Mouse (Mus musculus): ENCODE data around the gene Wrnip1. TPM values are rescaled to one million over a fixed set of nuclear protein-coding genes. Genes with fewer than 3 reads are reported as not detected.

Wrnip1 gene
- polyA plus RNA-seq (2014; fragmentation: Illumina TruSeq; extraction: RNeasy Lipid Tissue Mini Kit (QIAGEN cat#74804); ENCODE audit: low read depth, low replicate concordance): 25.4 TPM

GRCm38 (mm10) chr13:32801693-32802221 is at the start of gene Wrnip1:
Gene Wrnip1, plus strand, starts transcription at chr13:32802038.

DNA sequence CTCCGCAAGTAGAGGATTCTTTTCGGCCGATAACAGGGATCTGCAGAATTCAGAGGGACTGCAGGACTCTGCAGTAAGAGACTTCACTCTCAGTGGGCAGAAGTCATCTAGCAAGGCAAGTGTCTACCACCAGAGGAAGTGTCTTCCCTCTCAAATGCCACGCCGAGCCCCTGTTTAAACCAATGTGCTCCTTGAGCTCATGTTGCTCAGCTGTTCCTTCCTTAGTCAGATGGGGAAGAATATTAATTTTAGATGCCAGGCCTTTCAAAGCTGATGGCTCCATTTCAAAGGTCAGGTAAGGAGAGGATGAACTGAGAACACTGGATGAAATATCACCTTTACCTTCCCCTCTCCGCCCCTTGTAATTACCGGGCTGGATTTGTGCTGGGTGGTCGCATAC is 18.0 kb upstream of the Wrnip1 start, which contains the start of gene Mylk4:
TSS of gene Mylk4 (minus strand) at position 139 of the 400 bp plus-strand sequence.

DNA sequence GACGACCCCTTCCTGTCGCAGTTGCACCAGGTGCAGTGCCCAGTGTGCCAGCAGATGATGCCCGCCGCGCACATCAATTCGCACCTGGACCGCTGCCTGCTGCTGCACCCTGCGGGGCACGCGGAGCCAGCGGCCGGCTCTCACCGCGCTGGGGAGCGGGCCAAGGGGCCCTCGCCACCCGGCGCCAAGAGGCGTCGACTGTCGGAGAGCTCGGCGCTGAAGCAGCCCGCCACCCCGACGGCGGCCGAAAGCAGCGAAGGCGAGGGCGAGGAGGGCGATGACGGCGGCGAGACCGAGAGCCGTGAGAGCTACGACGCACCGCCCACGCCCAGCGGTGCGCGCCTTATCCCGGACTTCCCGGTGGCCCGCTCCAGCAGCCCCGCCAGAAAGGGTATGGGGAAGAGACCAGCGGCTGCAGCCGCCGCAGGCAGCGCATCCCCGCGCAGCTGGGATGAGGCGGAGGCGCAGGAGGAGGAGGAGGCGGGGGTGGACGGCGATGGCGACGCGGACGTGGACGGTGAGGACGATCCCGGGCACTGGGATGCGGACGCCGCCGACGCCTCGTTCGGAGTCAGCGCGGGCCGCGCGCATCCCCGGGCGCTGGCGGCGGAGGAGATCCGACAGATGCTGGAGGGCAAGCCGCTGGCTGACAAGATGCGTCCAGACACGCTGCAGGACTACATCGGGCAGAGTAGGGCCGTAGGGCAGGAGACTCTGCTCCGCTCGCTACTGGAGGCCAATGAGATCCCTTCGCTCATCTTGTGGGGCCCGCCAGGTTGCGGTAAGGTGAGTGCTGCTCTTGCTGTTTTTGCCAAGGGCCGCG is 632 bp downstream of the Wrnip1 start, which contains the start of gene D930007J09Rik:
TSS of gene D930007J09Rik (minus strand) at position 591 of the 823 bp plus-strand sequence.

GRCm38 (mm10) chr13:32850668-32851404 is 49.0 kb downstream of the Wrnip1 start, which contains the start of gene Serpinb1a:
Gene Serpinb1a, minus strand, starts transcription at chr13:32851185.

Other genes starting within 250 kb of the Wrnip1 start
- not detected for gene Mylk4, start 18.1 kb upstream of the Wrnip1 start, polyA plus RNA-seq (2014; fragmentation: Illumina TruSeq; extraction: RNeasy Lipid Tissue Mini Kit (QIAGEN cat#74804); ENCODE audit: low read depth, low replicate concordance)
- gene D930007J09Rik, start 811 bp downstream of the Wrnip1 start, polyA plus RNA-seq (2014; fragmentation: Illumina TruSeq; extraction: RNeasy Lipid Tissue Mini Kit (QIAGEN cat#74804); ENCODE audit: low read depth, low replicate concordance): not detected
- gene Serpinb1a, start 49.1 kb downstream of the Wrnip1 start, polyA plus RNA-seq (2014; fragmentation: Illumina TruSeq; extraction: RNeasy Lipid Tissue Mini Kit (QIAGEN cat#74804); ENCODE audit: low read depth, low replicate concordance): 685 TPM
- 0.63 TPM for gene Serpinb1c, start 96.2 kb downstream of the Wrnip1 start, polyA plus RNA-seq (2014; fragmentation: Illumina TruSeq; extraction: RNeasy Lipid Tissue Mini Kit (QIAGEN cat#74804); ENCODE audit: low read depth, low replicate concordance)
- 10.7 TPM for gene Serpinb6b, start 163.2 kb downstream of the Wrnip1 start, polyA plus RNA-seq (2014; fragmentation: Illumina TruSeq; extraction: RNeasy Lipid Tissue Mini Kit (QIAGEN cat#74804); ENCODE audit: low read depth, low replicate concordance)
- gene Serpinb9, start 201.2 kb downstream of the Wrnip1 start, polyA plus RNA-seq (2014; fragmentation: Illumina TruSeq; extraction: RNeasy Lipid Tissue Mini Kit (QIAGEN cat#74804); ENCODE audit: low read depth, low replicate concordance): 29.4 TPM
- gene Serpinb9b, start 225.4 kb downstream of the Wrnip1 start, polyA plus RNA-seq (2014; fragmentation: Illumina TruSeq; extraction: RNeasy Lipid Tissue Mini Kit (QIAGEN cat#74804); ENCODE audit: low read depth, low replicate concordance): not detected

Data from sigmoid colon, adult 10 weeks (tissue).